Mouse (Mus musculus): ENCODE results near the gene Golt1b.

DNA sequence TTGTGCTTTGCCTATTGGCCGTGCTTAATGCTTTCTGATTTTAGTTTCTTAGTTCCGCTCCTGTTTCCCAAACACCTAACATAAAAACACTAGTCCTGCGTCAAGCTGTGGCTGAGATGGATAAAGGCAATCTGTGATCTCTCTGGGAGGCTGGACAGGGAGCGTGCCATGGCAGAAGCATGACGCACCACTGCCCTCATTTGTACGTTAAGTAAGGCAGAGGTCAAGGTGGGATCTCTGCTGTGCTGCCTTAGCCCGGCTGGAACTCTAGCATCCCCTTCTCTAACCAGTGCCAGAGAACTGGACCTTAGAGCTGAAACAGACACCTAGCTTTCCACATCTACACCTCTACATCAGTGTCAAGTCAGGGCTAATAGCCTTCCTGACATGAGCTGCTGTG lies 5.4 kb upstream of the Golt1b start:
- TF ChIP-seq ZNF384 (IDR thresholded peaks at IDR 0.05; ENCODE audit: low read depth, low read length) (no peak), MAFK (IDR thresholded peaks at IDR 0.05; ENCODE audit: insufficient read depth, low read depth, low read length) (no peak), ZC3H11A (IDR thresholded peaks at IDR 0.05; ENCODE audit: borderline replicate concordance, low read depth, low read length) (no peak), CHD2 (IDR thresholded peaks at IDR 0.05; ENCODE audit: low read depth, low read length) (no peak), HCFC1 (IDR thresholded peaks at IDR 0.05; ENCODE audit: borderline replicate concordance, insufficient read depth, low read length) (no peak)
